Mouse (Mus musculus) frontal cortex, postnatal 36 days (tissue): ENCODE data around the gene Pmepa1.

Experiments
- DNase-seq, 2 experiments: peaks; one replicate each; pipeline ENCODE4 v3.0.0; 2022; ENCODE audit warnings: low spot score in 2 of 2

Gene Pmepa1

DNA sequence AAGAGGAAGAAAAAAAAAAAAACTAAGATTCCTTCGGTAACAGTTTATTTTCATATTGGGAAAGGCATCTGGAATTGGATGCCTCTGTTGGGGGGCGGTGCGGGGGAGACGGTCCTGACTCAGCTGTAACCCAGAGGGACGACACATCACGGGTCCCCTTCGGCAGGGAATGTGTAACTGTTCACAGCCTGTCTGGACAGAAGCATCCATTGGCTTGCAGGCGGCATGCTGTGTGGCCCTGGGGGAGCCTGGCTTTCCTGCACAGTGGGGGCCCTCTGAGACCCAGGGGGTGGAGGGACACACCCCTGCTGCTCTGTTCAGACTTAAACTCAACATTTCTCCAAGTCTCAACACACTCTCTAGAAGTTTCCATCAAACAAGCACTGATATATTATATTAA, 49.5 kb downstream of the Pmepa1 start:
- DNase-seq: no peak

DNA sequence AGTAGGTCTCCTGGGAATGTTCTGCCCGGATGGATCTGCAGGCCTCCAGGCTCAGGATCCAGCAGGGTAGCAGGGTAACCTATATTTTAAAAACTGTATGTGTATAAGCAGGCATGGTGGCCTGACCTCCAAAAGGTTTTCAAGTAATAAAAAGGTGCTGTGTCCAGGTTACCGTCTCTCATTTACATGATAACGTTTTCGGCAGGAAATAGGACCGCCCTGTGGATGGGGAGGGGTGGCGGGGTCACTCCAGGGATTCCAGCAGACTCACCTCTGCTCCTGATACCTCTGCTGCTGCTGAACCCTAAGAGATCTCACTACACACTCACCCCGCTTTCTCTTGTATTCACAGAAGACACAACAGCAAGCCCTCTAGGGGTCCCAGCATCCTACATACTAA, 50.4 kb downstream of the Pmepa1 start:
- no peak for DNase-seq

DNA sequence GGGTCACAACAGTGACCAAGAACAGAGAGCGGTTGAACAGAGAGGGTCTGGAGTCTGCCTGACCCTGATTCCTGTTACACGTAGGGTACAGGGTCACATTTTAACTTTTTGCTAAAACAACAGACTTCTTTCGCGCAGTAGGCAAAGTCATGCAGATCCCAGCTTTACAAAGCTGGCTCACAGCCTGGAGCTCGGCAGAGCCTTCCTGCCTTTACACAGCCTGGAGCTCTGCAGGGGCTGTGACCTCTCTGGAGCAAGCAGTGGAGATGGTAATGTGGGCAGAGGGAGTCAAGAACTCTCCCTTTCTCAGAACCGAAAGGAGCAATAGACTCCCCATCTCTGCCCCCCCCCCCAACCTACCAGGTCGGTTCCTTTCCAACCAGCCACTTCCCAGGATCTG, 51.5 kb downstream of the Pmepa1 start:
- DNase-seq: no peak

DNA sequence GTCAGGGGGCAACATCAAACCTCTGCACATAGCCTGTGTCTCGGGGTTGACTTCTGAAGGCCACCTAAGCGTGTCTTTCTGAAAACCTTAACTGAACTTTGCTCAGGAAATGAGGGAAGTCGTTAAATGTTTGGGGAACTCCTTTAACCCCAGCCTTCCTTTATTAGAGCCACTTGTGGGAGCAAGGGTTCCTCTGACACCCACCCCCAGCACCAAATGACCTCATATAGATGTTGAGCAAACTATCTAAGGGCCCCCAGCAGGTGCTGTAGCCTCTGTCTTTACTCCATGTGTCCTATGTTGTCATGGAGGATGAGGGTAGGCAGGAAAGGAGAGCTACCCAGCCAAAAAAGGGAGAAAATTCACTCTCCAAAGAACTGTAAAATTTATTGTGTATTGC, 52.2 kb downstream of the Pmepa1 start:
- no peak for DNase-seq

DNA sequence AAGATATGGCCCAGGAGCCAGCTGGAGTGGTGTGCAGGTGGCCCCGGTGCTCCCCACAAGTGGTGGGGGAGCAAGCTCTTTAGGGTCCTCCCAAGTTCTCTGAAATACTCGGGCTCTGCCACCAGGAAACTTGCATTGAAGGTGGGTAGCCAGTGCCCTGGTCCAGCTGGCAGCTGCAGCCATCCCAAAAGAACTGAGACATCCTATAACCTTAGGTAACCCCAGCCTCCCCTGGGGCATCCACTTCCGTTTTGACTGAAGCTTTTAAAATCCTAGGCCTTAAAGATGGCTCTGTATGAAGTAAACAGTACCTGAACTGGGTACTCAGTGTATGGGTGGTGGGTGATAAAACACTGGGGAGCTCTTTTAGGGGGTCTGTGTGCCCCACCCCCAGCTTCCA, 52.8 kb downstream of the Pmepa1 start:
- no peak for DNase-seq

DNA sequence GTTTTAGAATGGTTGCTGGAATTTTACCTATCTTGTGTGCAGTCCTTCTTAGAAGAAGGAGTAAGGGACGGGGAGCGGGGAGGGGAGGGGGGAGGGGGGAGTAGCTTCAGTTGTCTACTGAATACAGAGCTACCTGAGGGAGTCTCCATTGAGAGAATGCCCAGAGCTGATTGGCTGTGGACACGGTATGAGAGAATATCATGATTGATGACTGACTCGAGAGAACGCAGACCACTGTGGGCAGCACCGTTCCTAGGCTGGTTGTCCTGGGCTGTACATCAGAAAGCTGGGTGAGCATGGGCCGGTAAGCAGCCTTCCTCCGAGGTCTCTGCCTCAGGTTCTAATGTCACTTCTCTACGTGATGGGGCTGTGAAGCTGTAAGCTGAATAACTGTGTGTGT, 55.6 kb downstream of the Pmepa1 start:
- no peak for DNase-seq

DNA sequence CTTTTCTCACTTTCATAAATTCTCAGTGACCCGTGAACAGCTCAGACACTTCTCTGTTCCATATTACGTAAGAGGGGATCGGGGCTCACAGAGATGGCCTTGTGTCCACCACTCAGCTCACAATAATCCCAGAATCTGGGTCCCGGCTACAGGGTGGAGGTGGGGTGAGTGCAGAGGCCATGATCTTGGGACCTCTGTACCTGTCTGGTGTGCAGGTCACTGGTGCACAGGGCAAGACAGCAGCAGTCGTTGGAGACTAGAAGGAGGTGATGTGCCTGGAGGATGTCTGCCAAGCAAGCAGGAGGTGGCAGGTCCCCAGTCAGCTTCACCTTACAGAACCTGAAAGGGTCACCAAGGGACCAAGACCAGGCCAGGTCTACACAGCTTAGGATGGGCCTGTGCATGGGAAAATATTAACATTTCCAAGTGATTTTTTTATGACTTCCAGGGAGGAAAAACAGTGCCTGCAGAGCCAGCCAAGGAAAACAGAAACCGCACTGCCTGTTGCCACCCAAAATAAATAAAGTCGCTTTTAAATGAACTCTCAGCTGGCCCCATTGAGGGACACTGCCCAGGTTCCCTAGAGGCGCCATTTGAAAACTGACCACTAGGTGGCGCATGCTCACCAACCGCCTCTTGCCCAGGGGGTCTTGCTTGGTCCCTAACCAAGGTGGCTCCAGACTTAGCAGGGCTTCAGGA, 56.9 kb downstream of the Pmepa1 start:
- DNase-seq: no peak

DNA sequence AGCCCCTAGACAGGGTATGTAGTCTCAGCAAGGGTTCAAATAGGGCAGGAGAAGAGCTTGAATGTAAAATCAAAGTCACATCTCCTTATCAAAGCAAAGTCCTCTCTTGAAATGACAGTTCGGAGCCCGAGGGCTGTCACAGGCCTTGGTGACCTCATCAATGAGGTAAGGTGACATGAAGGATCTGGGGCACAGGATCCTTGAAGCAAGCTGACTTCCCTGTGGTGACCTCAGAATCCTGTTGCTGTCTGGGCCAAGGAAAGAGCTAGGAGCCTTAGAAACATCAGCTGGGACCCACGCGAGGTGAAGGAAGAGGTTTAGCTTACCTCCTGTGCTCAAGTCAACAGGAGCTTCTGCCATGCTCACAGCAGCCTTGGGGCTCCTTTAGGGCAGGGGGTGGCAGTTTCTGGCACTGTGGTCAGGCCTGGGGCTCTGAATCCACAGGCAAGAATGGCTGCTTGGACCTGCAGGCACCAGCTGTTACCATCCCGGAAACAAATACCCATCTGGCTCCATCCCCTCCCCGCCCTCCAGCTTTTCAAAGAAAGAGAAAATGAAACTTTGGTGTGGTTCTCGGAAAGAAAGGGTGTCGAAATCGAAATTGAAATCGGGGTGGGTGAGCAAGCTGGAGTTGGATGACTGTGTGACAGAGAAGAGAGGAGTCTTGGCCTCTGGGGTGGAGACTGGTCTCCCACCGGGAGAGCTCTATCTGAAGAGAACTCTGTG, 57.8 kb downstream of the Pmepa1 start, which contains the start of gene Zbp1:
Zbp1 (minus strand) TSS at position 508 of the 726 bp plus-strand sequence.
- DNase-seq: no peak

DNA sequence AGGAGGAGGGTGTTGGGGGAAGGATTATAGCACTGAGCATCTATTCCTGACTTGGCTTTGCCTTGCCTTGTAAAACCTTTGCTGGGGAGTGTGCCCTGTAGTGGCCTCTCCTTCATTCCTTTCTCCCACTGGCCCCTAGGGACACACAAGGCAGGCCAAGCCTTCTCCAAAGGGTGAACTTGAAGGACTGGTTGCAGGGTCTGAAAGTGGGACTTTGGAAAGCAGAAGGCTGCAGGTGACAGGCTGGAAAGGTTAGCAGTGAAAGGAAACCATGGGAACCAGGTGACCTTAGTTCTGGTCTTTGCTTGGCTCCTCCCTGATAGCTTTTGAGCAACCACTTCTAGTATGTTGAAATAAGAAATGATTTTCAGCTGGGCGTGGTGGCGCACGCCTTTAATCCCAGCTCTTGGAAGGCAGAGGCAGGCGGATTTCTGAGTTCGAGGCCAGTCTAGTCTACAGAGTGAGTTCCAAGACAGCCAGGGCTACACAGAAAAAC, 58.5 kb downstream of the Pmepa1 start:
- DNase-seq: no peak

DNA sequence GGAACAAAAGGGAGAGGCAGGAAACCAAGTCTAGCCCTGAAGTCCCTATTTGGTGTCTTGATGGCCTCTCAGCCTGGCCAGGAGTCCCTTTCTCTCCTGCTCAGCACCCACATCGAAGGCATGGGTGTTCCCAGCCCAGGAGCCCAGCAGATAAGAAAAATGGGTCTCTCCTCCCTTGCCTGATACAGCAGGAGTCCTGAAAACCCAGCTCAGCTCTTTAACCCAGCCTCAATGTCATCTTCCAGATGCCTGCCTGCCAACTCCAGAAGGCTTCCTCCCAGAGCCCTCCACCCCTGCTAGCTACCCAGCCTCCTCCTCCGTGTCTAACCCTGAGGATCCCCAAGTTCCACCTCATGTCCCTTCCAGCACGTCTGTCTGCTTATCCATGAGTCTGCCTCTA, 59.1 kb downstream of the Pmepa1 start:
- DNase-seq: no peak

DNA sequence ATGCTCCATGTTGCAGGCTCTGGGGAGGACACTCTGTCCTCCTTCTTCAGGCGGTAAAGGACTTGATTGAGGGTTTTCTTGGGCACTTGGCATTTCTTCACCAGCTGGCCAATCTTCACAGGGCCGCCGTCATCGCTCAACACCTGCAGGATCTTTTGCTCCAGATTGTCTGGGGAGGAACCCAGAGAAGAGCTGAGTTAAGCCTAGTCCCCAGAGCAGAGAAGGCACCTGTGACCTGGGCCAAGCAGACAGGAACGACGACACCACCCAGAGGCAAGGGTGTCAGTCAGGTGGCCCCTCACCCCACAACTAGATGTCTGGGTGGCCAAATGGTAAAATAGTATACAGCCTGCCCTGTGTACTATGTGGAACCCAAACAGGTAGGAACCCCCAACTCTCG, 59.5 kb downstream of the Pmepa1 start:
- DNase-seq: no peak

DNA sequence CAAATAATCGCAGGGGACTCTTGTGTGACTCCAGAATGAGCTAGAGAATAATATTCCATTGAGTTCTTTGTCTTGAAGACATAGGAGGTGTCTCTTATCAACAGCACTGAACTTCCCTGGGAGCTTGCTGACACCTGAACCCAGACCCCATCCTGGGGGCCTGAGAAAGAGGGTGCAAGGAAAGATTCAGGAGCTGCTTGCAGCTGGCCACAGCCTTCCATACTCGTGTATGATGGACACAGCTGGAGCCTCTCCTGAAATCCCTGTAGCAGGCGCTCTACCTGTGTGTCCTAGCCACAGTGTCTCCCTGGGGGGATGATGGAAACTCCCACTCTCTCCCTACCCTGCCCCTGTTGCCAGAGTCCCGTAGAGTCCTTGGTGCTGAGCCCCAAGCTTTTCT, 64.1 kb downstream of the Pmepa1 start:
- no peak for DNase-seq

DNA sequence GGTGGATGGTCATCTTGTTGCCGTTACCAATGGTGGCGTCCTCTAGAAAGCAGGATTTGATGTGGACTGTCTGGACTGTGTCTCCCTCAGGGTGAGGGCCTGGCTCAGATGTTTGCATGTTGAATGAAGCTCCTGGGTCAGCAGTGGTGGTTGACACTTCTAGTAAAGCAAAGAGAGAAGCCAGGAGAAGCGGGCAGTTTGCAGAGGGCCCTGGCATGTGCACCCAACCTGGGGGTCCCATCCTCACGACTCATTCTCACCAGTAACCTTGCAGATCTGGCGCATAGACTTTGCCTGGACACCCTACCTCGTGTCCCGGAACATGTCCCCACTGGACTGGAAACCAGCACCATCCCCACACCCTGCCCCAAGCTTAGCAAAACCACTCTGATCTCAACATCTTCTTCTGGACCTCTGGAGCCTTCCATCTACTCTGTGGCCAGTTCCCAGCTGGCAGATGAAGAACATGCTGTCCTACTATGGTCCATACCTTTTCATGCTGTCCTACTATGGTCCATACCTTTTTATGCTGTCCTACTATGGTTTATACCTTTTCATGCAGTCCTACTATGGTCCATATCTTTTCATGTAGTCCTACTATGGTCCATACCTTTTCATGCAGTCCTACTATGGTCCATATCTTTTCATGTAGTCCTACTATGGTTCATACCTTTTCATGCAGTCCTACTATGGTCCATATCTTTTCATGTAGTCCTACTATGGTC, 67.1 kb downstream of the Pmepa1 start:
- no peak for DNase-seq

DNA sequence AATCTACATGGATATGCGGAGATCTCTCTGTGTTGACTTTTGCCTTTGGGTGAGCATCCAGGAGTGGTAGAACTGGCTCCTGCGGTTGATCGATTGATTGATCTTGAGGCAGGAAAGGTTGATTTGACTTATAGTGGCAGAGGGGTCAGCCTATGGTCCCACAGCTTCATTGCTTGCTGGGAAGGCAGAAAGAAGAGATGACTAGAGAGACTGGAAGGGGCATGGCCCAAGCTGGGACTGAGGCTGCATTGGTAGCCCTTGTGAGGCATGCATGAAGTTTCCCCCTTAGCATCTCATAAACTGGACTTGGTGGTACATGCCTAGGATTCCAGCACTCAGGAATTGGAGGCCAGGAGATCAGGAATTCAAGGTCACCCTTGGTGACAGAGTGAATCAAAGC, 69.3 kb downstream of the Pmepa1 start:
- DNase-seq: no peak

DNA sequence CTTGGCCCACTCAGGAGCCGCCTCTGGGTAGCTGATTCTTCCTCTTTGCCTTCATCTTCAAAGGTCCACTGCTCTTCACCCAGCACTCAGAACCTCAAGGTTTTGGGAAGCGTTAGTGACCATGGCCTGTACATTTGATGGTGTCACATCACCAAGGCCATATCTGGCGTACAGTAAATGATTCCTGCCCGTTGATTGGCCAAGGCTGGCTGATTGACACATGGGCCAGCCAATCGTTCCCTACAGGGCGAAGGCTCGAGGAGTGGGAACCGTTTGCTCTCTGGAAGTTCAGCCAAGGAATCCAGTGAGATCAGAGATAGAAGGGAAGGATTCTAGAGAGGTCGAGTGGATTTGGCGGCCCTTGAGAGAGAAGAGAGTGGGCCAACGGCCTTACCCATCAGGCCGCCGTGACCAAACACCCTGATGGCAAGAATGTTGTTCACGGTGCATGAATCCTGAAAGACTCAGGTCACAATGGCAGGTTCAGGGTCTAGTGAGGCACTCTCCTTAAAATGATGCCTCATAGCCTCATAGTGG, 70.7 kb downstream of the Pmepa1 start:
- DNase-seq: no peak

DNA sequence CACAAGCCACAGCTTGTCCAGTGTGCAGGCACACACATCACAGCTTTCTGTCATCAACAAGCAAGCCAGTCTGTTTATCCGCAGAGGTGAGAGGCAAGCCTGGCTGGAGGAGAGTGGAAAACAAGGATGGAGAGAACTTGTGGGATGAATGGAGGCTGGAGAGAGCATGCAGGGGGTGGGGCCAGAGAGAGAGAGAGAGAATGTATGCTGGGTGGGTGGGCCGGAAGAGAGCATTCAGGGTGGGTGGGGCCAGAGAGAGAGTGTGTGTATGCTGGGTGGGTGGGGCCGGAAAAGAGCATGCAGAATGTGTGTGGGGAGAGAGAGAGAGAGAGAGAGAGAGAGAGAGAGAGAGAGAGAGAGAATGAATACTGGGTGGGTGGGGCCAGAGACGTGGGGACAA, 71.7 kb downstream of the Pmepa1 start:
- no peak for DNase-seq

DNA sequence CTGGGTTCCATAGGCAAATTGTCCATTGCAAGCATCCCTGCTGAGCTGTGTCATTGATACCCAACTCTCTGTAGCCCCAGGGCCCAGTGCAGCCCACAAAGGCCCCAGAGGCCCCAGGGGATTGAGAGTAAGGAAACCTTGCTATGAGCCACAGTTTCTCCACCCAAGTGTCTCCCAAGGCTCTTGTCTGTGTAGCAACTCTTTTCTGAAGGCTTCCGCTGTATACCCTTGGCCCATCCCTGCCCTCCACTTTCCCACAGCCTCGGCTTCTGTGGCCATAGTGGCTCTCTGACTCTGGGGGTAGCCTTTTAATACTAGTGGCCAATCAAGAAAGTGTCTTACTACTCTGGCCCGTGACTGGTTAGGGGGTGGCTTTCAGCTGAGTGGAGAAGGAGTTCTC, 72.6 kb downstream of the Pmepa1 start:
- no peak for DNase-seq

DNA sequence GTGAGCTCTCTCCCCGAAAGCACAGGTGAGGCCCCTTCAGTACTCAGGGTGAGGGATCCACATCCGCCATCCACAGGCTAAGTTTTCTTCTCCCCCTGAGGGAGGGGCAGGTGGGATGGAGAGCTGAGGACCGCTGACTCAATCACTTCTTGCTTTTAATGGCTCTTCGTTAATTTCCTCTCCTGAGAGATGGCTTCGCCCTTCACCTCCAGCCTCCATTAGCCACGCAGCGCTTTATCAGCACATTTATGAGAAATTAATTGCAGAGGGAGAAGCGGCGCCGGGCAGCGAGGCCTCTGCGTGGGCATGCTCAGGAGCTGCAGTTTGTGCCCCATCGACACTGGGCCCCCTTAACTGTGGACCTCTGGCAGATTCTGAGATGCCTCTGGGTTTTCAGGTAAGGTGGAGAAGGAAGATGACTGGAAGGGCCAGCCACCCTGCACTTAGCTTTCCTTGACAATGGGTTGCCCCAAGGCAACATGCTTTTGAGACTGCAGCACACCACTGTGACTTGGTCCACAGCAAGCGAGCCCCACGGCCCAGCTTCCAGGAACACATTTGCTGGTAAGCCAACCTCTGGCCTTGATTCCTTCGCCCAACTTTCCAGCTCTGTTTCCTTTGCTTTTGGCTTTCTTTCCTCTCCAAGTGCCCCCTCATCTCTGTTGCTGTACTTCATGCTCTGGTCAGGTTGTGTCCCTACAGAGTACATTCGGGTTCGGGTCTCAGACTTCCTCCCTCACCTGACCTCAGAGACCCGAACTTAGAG, 73.2 kb downstream of the Pmepa1 start:
- no peak for DNase-seq

DNA sequence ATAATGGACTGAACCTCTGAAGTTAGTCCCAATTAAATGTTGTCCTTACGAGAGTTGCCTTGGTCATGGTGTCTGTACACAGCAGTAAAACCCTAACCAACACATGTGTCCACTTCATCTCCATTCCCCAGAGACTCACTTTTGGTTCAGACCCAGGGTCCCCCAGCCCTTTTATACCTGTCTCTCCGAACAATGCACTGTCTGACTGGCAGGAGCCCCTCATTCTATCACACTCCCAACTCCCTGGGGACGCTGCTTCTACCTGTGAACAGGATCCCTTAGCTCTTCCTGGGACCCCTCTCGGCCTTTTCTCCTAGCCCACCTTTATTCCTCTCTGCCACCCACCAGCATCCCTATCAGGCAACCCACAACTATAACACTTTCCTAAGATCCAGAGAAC, 81.5 kb downstream of the Pmepa1 start:
- no peak for DNase-seq

DNA sequence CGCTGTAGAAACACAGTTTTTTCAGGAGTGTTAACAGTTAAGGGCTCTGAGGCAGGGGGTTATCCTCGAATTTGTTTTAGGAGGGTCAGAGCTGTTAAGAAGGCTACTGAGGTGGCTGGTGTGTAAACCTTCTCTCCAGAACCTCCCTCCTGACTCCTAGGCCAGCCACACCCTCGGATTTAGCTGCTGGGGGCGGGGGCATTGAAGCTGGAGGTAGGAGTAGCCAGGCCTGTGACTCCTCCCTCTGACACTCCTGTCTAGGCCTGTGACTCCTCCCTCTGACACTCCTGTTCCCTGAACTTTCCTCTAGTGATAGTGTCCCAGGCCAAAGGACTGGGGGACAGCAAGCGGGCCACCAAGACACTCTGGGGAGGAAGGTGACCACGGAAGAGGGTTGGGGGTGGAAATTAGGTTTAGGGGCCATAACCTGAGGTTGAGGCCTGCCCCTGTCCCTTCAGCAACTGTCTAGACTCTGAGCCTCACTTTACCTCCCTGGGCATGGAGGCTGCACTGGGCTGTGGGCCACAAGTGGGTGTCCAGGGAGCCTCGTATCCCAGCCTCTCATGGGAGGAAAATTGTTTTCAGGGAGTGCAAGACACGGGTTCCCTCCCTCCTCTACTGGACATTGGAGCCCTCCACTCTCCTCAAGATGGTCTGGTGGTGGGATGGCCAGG, 89.0 kb downstream of the Pmepa1 start:
- DNase-seq: no peak
